Mouse (Mus musculus) lung, postnatal 0 days (tissue): Measurements from ENCODE around the gene Prkcz. TPM values are rescaled to one million over a fixed set of nuclear protein-coding genes. Genes with fewer than 3 reads are reported as not detected.
"Not testable (repeated sequence)": the region's sequence is repeated elsewhere in the genome, so short reads cannot be mapped to it uniquely, and the experiment has no call there.

ENCODE experiments used
- ATAC-seq: fragments of 200-750 bp; cut with Nextera tagmentation; 2 replicates; pipeline ENCODE4 v1.8.0; 2017; ENCODE audit warnings: moderate library complexity
- DNase-seq: peaks from one replicate; pipeline ENCODE4 v3.0.0-alpha.2; 2016; ENCODE audit warnings: low spot score
- H3K27ac ChIP-seq: fragments of 300-500 bp; sonication (generic); 2 replicates; pipeline ENCODE4 v1.5.1; 2014; ENCODE audit warnings: antibody characterized with exemption, mild to moderate bottlenecking, low read length, mixed read lengths
- H3K27me3 ChIP-seq: fragments of 300-500 bp; sonication (generic); replicated peaks from 2 replicates; pipeline ENCODE4 v1.6.1; 2014; ENCODE audit warnings: low read length, mixed read lengths; ENCODE audit not compliant: insufficient read depth
- H3K36me3 ChIP-seq: fragments of 300-500 bp; sonication (generic); 2 replicates; pipeline ENCODE4 v1.6.1; 2014; ENCODE audit warnings: low read length, mixed read lengths; ENCODE audit not compliant: insufficient read depth
- H3K4me1 ChIP-seq: fragments of 300-500 bp; sonication (generic); 2 replicates; pipeline ENCODE4 v1.6.1; 2014; ENCODE audit warnings: antibody characterized with exemption, low read depth, low read length, mixed read lengths; ENCODE audit not compliant: insufficient read depth
- H3K4me2 ChIP-seq: fragments of 300-500 bp; sonication (generic); replicated peaks from 2 replicates; pipeline ENCODE4 v1.6.1; 2014; ENCODE audit warnings: low read depth, mild to moderate bottlenecking, low read length, moderate library complexity, mixed read lengths
- H3K4me3 ChIP-seq: fragments of 300-500 bp; sonication (generic); 2 replicates; pipeline ENCODE4 v1.5.1; 2014; ENCODE audit warnings: low read depth, low read length
- H3K9ac ChIP-seq: fragments of 300-500 bp; sonication (generic); replicated peaks from 2 replicates; pipeline ENCODE4 v1.6.1; 2014; ENCODE audit warnings: low read depth, mild to moderate bottlenecking
- H3K9me3 ChIP-seq: fragments of 300-500 bp; sonication (generic); 2 replicates; pipeline ENCODE4 v1.6.1; 2016; ENCODE audit warnings: low read length, mixed read lengths
- CTCF ChIP-seq: IDR thresholded peaks from 2 replicates; pipeline ENCODE4 v1.5.1; 2016; ENCODE audit warnings: antibody characterized with exemption, mild to moderate bottlenecking
- EP300 ChIP-seq: IDR thresholded peaks from 2 replicates; pipeline ENCODE4 v1.6.1; 2016; ENCODE audit warnings: antibody characterized with exemption, mild to moderate bottlenecking, control low read depth
- WGBS: fragments of 180-500 bp; shearing (Covaris S2); extraction: QIAGEN DNeasy Blood & Tissue Kit; methylation state at CpG from one replicate; pipeline ENCODE4 v1.1.7; 2014; 5-methylcytosine and 5-hydroxymethylcytosine counted together
- polyA plus RNA-seq: library from polyadenylated mRNA; unstranded; fragments of >200 nt; fragmentation: Nextera tagmentation; extraction: Ambion mirVana; gene quantifications from 2 replicates; pipeline ENCODE4 v1.2.1, GENCODE M21; 2015

Prkcz gene
- polyA plus RNA-seq, 1 experiment from 2014 or later = 23.4 TPM

GRCm38 (mm10) chr4:155343415-155344298 is 17.5 kb downstream of the Prkcz start:
- no peak overlapping the region for H3K4me3 ChIP-seq
- H3K27me3 ChIP-seq = peaks cover 4% of the 10 kb centered on the region
- no peaks in the 10 kb centered on the region for H3K36me3 ChIP-seq
- ATAC-seq (no peak), DNase-seq (no peak)
- no peak overlapping the region for H3K27ac ChIP-seq
- no peak overlapping the region for H3K4me2 ChIP-seq
- no peak overlapping the region for H3K9ac ChIP-seq
- 80% methylated on average over 14 of the region's 14 CpGs for WGBS
- no peaks in the 10 kb centered on the region for H3K9me3 ChIP-seq
- no peaks in the 10 kb centered on the region; the same call in 1 of the 2 replicates for H3K4me1 ChIP-seq
- no peak for TF ChIP-seq CTCF

GRCm38 (mm10) chr4:155336284-155337050 is 24.7 kb downstream of the Prkcz start:
- no peak for DNase-seq
- Histone ChIP-seq H3K27me3 (no peaks in the 10 kb centered on the region), H3K27ac (no peak overlapping the region), H3K4me3 (no peak overlapping the region), H3K36me3 (no peaks in the 10 kb centered on the region), H3K4me2 (no peak overlapping the region), H3K9me3 (no peaks in the 10 kb centered on the region), H3K4me1 (no peaks in the 10 kb centered on the region), H3K9ac (no peak overlapping the region)
- TF ChIP-seq EP300 = no peak
- WGBS = 83% methylated on average over 12 of the region's 12 CpGs
- no peak for ATAC-seq

GRCm38 (mm10) chr4:155332253-155332652 is 28.9 kb downstream of the Prkcz start:
- Histone ChIP-seq H3K4me3 (no peak overlapping the region), H3K27ac (no peak overlapping the region), H3K4me2 (no peak overlapping the region), H3K36me3 (no peaks in the 10 kb centered on the region), H3K9ac (no peak overlapping the region), H3K27me3 (no peaks in the 10 kb centered on the region), H3K4me1 (no peaks in the 10 kb centered on the region), H3K9me3 (no peaks in the 10 kb centered on the region)
- ATAC-seq (no peak), DNase-seq (no peak)
- 76% methylated on average over 7 of the region's 7 CpGs for WGBS
- TF ChIP-seq CTCF (no peak), EP300 (no peak)

- not testable (repeated sequence) for DNase-seq, H3K9ac ChIP-seq, H3K4me3 ChIP-seq, ATAC-seq, H3K4me1 ChIP-seq, H3K4me2 ChIP-seq, H3K9me3 ChIP-seq, H3K27ac ChIP-seq, H3K36me3 ChIP-seq, H3K27me3 ChIP-seq
- WGBS = 84% methylated on average over 11 of the region's 11 CpGs
Measured at GRCm38 (mm10) chr4:155328385-155328784, 32.8 kb downstream of the Prkcz start.

GRCm38 (mm10) chr4:155325773-155326172 is 35.4 kb downstream of the Prkcz start:
- no peak for DNase-seq
- H3K27ac ChIP-seq = no peak overlapping the region
- no peaks in the 10 kb centered on the region for H3K9me3 ChIP-seq
- H3K4me3 ChIP-seq = no peak overlapping the region
- TF ChIP-seq CTCF (no peak), EP300 (no peak)
- H3K4me2 ChIP-seq = no peak overlapping the region
- WGBS = 41% methylated on average over 5 of the region's 5 CpGs
- H3K36me3 ChIP-seq = no peaks in the 10 kb centered on the region
- ATAC-seq = no peak
- no peaks in the 10 kb centered on the region for H3K27me3 ChIP-seq
- H3K9ac ChIP-seq = no peak overlapping the region
- 0 out of 2 replicates have a peak, but pooled peaks cover 3% of the 10 kb centered on the region for H3K4me1 ChIP-seq

- TF ChIP-seq EP300 (no peak), CTCF (no peak)
- ATAC-seq = no peak
- no peak overlapping the region for H3K27ac ChIP-seq
- H3K4me3 ChIP-seq = no peak overlapping the region
- H3K36me3 ChIP-seq = no peaks in the 10 kb centered on the region
- H3K4me1 ChIP-seq = 0 out of 2 replicates have a peak, but pooled peaks cover 4% of the 10 kb centered on the region
- no peak overlapping the region for H3K9ac ChIP-seq
- 25% methylated on average over 8 of the region's 8 CpGs for WGBS
- DNase-seq = no peak
- no peaks in the 10 kb centered on the region for H3K27me3 ChIP-seq
- no peaks in the 10 kb centered on the region for H3K9me3 ChIP-seq
- H3K4me2 ChIP-seq = no peak overlapping the region
Measured at GRCm38 (mm10) chr4:155324511-155324910, 36.6 kb downstream of the Prkcz start.
